Mouse (Mus musculus) bone marrow macrophage, adult 2 months (primary cell): ENCODE measurements around the gene Gjb3.

ENCODE experiments used
- CTCF ChIP-seq: IDR thresholded peaks from 2 replicates; pipeline ENCODE4 v1.5.1; 2012; ENCODE audit warnings: low read depth, mild to moderate bottlenecking, low read length, moderate library complexity
- POLR2A ChIP-seq: IDR thresholded peaks from 2 replicates; pipeline ENCODE4 v1.6.1; 2012; ENCODE audit warnings: mild to moderate bottlenecking, low read depth, low read length, borderline replicate concordance

DNA sequence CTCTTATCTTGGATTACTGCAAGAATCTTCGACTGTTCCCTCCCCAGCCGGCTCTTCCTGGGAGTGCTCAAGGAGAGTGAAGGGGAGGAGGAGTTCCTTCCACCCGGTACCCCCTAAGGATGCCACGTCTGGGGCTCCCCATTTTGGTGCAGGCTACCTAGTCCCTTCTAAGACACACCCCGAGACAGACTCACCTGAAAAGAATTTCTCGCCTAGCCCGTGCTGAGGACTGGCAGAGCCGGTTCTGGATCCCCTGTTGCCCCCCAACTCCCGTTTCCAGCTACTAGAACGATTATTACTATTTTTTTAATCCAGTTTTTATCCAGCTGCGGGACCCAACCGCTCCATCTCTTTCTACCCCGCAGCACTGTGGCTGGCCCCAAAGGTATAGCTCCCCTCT is 893 bp downstream of the Gjb3 start:
- TF ChIP-seq POLR2A = no peak
- TF ChIP-seq CTCF = no peak
